8 mouse cellular contexts compared by ENCODE assay signal in genomic region chr12:111696239-111696638, GRCm38 (mm10). TPM values are rescaled to one million over a fixed set of nuclear protein-coding genes. Genes with fewer than 3 reads are reported as not detected.
DNase-seq lines count a peak whose midpoint lies in the region; ATAC-seq lines count a peak whose summit lies in the region.

No protein-coding gene starts in this region.

- DNase-seq in left cerebral cortex, adult 18-20 months (ENCODE audit: low spot score in 2 of 2): peak; percentile 78
- no peak for DNase-seq in left cerebral cortex, adult 11 months (ENCODE audit: low spot score)
- peak; percentile 96 for DNase-seq in brain, adult 2 months (ENCODE audit: low read depth, low spot score)
- DNase-seq in heart, postnatal 14 days: peak; percentile 79 to 85
- DNase-seq in layer of hippocampus, postnatal 10 days (ENCODE audit: low spot score in 2 of 2): peak; percentile 80 to 85
- peak; percentile 76 for DNase-seq in right cerebral cortex, postnatal 14 days

- ATAC-seq in erythroid progenitor cell, adult 5-6 weeks (replicated peaks; ENCODE audit: low FRiP score, poor library complexity, severe bottlenecking): peak; percentile 61
- ATAC-seq in megakaryocyte progenitor cell, adult 5-6 weeks (replicated peaks; ENCODE audit: poor library complexity): peak; percentile 86

- intact Hi-C loops in heart, postnatal 14 days (cut with DNase I): loop anchor here (1.0 to 2.0 kb wide), 2 partner anchors 28 to 37 kb away; no protein-coding TSS in a partner anchor

RNA-seq across cellular contexts. Expression of gene Bag5, which starts 16.8 kb away (rescaled TPM):
- total RNA-seq in left cerebral cortex, adult 18-20 months (2021): 10 to 100 TPM; 61.7 to 62.1 TPM
- total RNA-seq in erythroid progenitor cell, adult 5-6 weeks (2015; ENCODE audit: low replicate concordance): 5.4 and 6.3 TPM in 2 replicates
- total RNA-seq in erythroid progenitor cell, adult 5-6 weeks (2017; ENCODE audit: low replicate concordance): 1.2 and 8.1 TPM in 2 replicates
- total RNA-seq in heart, postnatal 14 days (2021): 10 to 100 TPM; 22.6 to 22.7 TPM
- 10 to 100 TPM; 38.4 to 38.9 TPM for total RNA-seq in layer of hippocampus, postnatal 10 days (2021)
- total RNA-seq in megakaryocyte progenitor cell, adult 5-6 weeks (2015): 23.6 and 25.8 TPM in 2 replicates
- 29.2 and 46.3 TPM in 2 replicates for total RNA-seq in megakaryocyte progenitor cell, adult 5-6 weeks (2017)

RNA-seq across cellular contexts. Expression of gene Apopt1, which starts 16.8 kb away (rescaled TPM):
- 10 to 100 TPM; 36.6 to 39.1 TPM for total RNA-seq in left cerebral cortex, adult 18-20 months (2021)
- 8.4 and 22.7 TPM in 2 replicates for total RNA-seq in erythroid progenitor cell, adult 5-6 weeks (2015; ENCODE audit: low replicate concordance)
- 4.8 and 11.3 TPM in 2 replicates for total RNA-seq in erythroid progenitor cell, adult 5-6 weeks (2017; ENCODE audit: low replicate concordance)
- 10 to 100 TPM; 36.9 to 37.0 TPM for total RNA-seq in heart, postnatal 14 days (2021)
- 10 to 100 TPM; 39.2 to 42.0 TPM for total RNA-seq in layer of hippocampus, postnatal 10 days (2021)
- total RNA-seq in megakaryocyte progenitor cell, adult 5-6 weeks (2015): 67.5 and 72.1 TPM in 2 replicates
- 54.7 and 55.7 TPM in 2 replicates for total RNA-seq in megakaryocyte progenitor cell, adult 5-6 weeks (2017)

RNA-seq across cellular contexts. Expression of gene Trmt61a, which starts 18.3 kb away (rescaled TPM):
- total RNA-seq in left cerebral cortex, adult 18-20 months (2021): 10 to 100 TPM; 15.5 to 21.0 TPM
- 1.8 and 2.1 TPM in 2 replicates for total RNA-seq in erythroid progenitor cell, adult 5-6 weeks (2015; ENCODE audit: low replicate concordance)
- 0.39 and 2.3 TPM in 2 replicates for total RNA-seq in erythroid progenitor cell, adult 5-6 weeks (2017; ENCODE audit: low replicate concordance)
- 1 to 10 TPM; 3.3 to 4.7 TPM for total RNA-seq in heart, postnatal 14 days (2021)
- total RNA-seq in layer of hippocampus, postnatal 10 days (2021): 10 to 100 TPM; 16.3 to 19.8 TPM
- total RNA-seq in megakaryocyte progenitor cell, adult 5-6 weeks (2015): 8.6 and 8.8 TPM in 2 replicates
- 8.0 and 11.2 TPM in 2 replicates for total RNA-seq in megakaryocyte progenitor cell, adult 5-6 weeks (2017)

RNA-seq across cellular contexts. Expression of gene Ckb, which starts 24.1 kb away (rescaled TPM):
- total RNA-seq in left cerebral cortex, adult 18-20 months (2021): 1,000 to 10,000 TPM; 1,960 to 1,962 TPM
- 2.5 and 9.4 TPM in 2 replicates for total RNA-seq in erythroid progenitor cell, adult 5-6 weeks (2015; ENCODE audit: low replicate concordance)
- 5.2 and 10.0 TPM in 2 replicates for total RNA-seq in erythroid progenitor cell, adult 5-6 weeks (2017; ENCODE audit: low replicate concordance)
- 100 to 1,000 TPM in 1 of 2 experiments, 10 to 100 TPM in 1; 98.4 to 117 TPM for total RNA-seq in heart, postnatal 14 days (2021)
- total RNA-seq in layer of hippocampus, postnatal 10 days (2021): 1,000 to 10,000 TPM in 1 of 2 experiments, 100 to 1,000 TPM in 1; 969 to 1,026 TPM
- total RNA-seq in megakaryocyte progenitor cell, adult 5-6 weeks (2015): 0.85 and 1.8 TPM in 2 replicates
- total RNA-seq in megakaryocyte progenitor cell, adult 5-6 weeks (2017): 2.0 and 4.1 TPM in 2 replicates
